Mouse (Mus musculus) hindbrain, embryonic 15.5 days (tissue): ENCODE data around the gene Eepd1. TPM values are rescaled to one million over a fixed set of nuclear protein-coding genes. Genes with fewer than 3 reads are reported as not detected.

Experiments used
- ATAC-seq: fragments of 200-750 bp; cut with Nextera tagmentation; 2 replicates; pipeline ENCODE4 v1.8.0; 2017; ENCODE audit warnings: low read depth, moderate number of reproducible peaks, moderate TSS enrichment; ENCODE audit not compliant: low FRiP score
- H3K27ac ChIP-seq: fragments of 300-500 bp; sonication (generic); replicated peaks from 2 replicates; pipeline ENCODE4 v1.5.1; 2015; ENCODE audit warnings: mild to moderate bottlenecking, inconsistent platforms
- H3K27me3 ChIP-seq: fragments of 300-500 bp; sonication (generic); 2 replicates; pipeline ENCODE4 v1.6.1; 2015; ENCODE audit warnings: control low read depth, inconsistent platforms
- H3K36me3 ChIP-seq: fragments of 300-500 bp; sonication (generic); 2 replicates; pipeline ENCODE4 v1.6.1; 2015; ENCODE audit warnings: control low read depth, inconsistent platforms
- H3K4me1 ChIP-seq: fragments of 300-500 bp; sonication (generic); replicated peaks from 2 replicates; pipeline ENCODE4 v1.6.1; 2015; ENCODE audit warnings: control low read depth, inconsistent platforms
- H3K4me2 ChIP-seq: fragments of 300-500 bp; sonication (generic); 2 replicates; pipeline ENCODE4 v1.6.1; 2015; ENCODE audit warnings: moderate library complexity, mild to moderate bottlenecking, inconsistent platforms
- H3K4me3 ChIP-seq: fragments of 300-500 bp; sonication (generic); 2 replicates; pipeline ENCODE4 v1.5.1; 2015; ENCODE audit warnings: mild to moderate bottlenecking, inconsistent platforms
- H3K9ac ChIP-seq: fragments of 300-500 bp; sonication (generic); 2 replicates; pipeline ENCODE4 v1.6.1; 2015; ENCODE audit warnings: inconsistent platforms
- H3K9me3 ChIP-seq: fragments of 300-500 bp; sonication (generic); 2 replicates; pipeline ENCODE4 v1.6.1; 2016; ENCODE audit warnings: control low read depth, inconsistent platforms
- WGBS: fragments of 180-500 bp; shearing (Covaris S2); methylation state at CpG from one replicate; pipeline ENCODE4 v1.1.7; 2015; 5-methylcytosine and 5-hydroxymethylcytosine counted together
- polyA plus RNA-seq: library from polyadenylated mRNA; unstranded; fragments of >200 nt; fragmentation: Nextera tagmentation; extraction: Ambion mirVana; gene quantifications from 2 replicates; pipeline ENCODE4 v1.2.1, GENCODE M21; 2015

The Eepd1 gene
- polyA plus RNA-seq, 1 experiment from 2014 or later: 11.0 TPM

GRCm38 (mm10) chr9:25519193-25519592, 37.8 kb downstream of the Eepd1 start:
- no peak overlapping the region for H3K4me3 ChIP-seq
- no peaks in the 10 kb centered on the region for H3K36me3 ChIP-seq
- H3K27me3 ChIP-seq: no peaks in the 10 kb centered on the region
- H3K9ac ChIP-seq: no peak overlapping the region
- H3K27ac ChIP-seq: no peak overlapping the region
- H3K9me3 ChIP-seq: no peaks in the 10 kb centered on the region
- H3K4me1 ChIP-seq: peaks cover 7% of the 10 kb centered on the region
- no peak overlapping the region for H3K4me2 ChIP-seq
- 57% methylated on average over 6 of the region's 6 CpGs for WGBS
- ATAC-seq: no peak

GRCm38 (mm10) chr9:25520826-25521225, 39.5 kb downstream of the Eepd1 start:
- WGBS: 89% methylated on average over 7 of the region's 7 CpGs
- no peaks in the 10 kb centered on the region for H3K36me3 ChIP-seq
- H3K9ac ChIP-seq: no peak overlapping the region
- no peaks in the 10 kb centered on the region for H3K27me3 ChIP-seq
- H3K4me3 ChIP-seq: no peak overlapping the region
- H3K27ac ChIP-seq: no peak overlapping the region
- H3K9me3 ChIP-seq: no peaks in the 10 kb centered on the region
- H3K4me2 ChIP-seq: no peak overlapping the region
- ATAC-seq: no peak
- H3K4me1 ChIP-seq: peaks cover 7% of the 10 kb centered on the region

DNA sequence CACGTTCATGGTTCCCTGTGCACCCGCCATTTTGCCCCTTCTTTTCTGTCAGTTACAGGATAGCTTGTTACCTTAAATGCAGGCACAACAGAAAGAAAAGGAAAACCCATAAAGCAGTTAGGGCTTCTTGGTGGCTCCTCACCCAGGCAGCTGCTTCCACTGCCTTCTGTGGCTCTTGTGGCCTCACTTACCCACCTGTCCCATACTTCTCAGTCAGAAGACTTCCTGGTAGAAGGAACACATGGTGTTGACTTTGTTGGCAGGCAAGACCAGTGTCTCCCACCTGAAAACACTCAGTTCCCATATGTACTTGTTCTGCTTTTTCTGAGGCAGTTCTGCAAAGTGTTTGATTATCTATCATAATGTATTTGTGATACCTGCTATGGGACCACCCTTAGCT, 40.5 kb downstream of the Eepd1 start:
- Histone ChIP-seq H3K4me3 (no peak overlapping the region), H3K4me2 (no peak overlapping the region), H3K9ac (no peak overlapping the region), H3K36me3 (no peaks in the 10 kb centered on the region), H3K9me3 (no peaks in the 10 kb centered on the region), H3K4me1 (peaks cover 10% of the 10 kb centered on the region), H3K27me3 (no peaks in the 10 kb centered on the region), H3K27ac (no peak overlapping the region)
- ATAC-seq: no peak
- 98% methylated on average over 2 of the region's 2 CpGs for WGBS

DNA sequence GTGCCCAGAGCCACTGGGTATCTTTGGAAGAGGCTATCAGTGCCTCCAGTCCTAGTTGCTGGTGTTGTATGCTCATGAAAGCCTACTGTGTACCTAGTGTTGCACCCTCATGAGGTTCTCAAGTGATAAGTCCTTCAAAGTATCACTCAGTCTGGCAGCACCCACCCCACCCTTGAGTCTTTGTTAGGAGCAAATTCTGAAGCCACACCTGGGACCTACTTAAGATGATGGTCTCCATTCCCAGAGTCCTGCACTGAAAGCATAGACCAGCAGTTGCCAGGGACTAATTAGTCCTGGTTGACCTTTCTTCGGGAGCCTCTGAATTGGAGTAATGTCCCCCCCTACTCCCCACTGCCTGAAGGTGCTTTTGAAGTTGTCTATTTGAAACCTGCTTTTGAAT, 45.2 kb downstream of the Eepd1 start:
- Histone ChIP-seq H3K4me2 (no peak overlapping the region), H3K27ac (no peak overlapping the region), H3K9ac (no peak overlapping the region), H3K4me3 (no peak overlapping the region), H3K27me3 (no peaks in the 10 kb centered on the region), H3K4me1 (0 out of 2 replicates have a peak, but pooled peaks cover 6% of the 10 kb centered on the region), H3K36me3 (no peaks in the 10 kb centered on the region), H3K9me3 (no peaks in the 10 kb centered on the region)
- no peak for ATAC-seq
- WGBS: 50% methylated on average over 1 of the region's 1 CpGs

GRCm38 (mm10) chr9:25526927-25527337, 45.6 kb downstream of the Eepd1 start:
- Histone ChIP-seq H3K27ac (no peak overlapping the region), H3K9ac (no peak overlapping the region), H3K9me3 (no peaks in the 10 kb centered on the region), H3K36me3 (no peaks in the 10 kb centered on the region), H3K4me3 (no peak overlapping the region), H3K27me3 (no peaks in the 10 kb centered on the region), H3K4me1 (0 out of 2 replicates have a peak, but pooled peaks cover 6% of the 10 kb centered on the region), H3K4me2 (no peak overlapping the region)
- no peak for ATAC-seq

GRCm38 (mm10) chr9:25527359-25528038, 46.2 kb downstream of the Eepd1 start:
- Histone ChIP-seq H3K4me1 (0 out of 2 replicates have a peak, but pooled peaks cover 6% of the 10 kb centered on the region), H3K4me2 (no peak overlapping the region), H3K27me3 (no peaks in the 10 kb centered on the region), H3K27ac (no peak overlapping the region), H3K4me3 (no peak overlapping the region), H3K9ac (no peak overlapping the region), H3K36me3 (no peaks in the 10 kb centered on the region), H3K9me3 (no peaks in the 10 kb centered on the region)
- WGBS: 75% methylated on average over 7 of the region's 7 CpGs
- no peak for ATAC-seq

- H3K9me3 ChIP-seq: no peaks in the 10 kb centered on the region
- no peak for ATAC-seq
- H3K4me3 ChIP-seq: no peak overlapping the region
- WGBS: 52% methylated on average over 1 of the region's 1 CpGs
- H3K4me2 ChIP-seq: no peak overlapping the region
- 0 out of 2 replicates have a peak, but pooled peaks cover 6% of the 10 kb centered on the region for H3K4me1 ChIP-seq
- H3K36me3 ChIP-seq: no peaks in the 10 kb centered on the region
- H3K27ac ChIP-seq: no peak overlapping the region
- no peaks in the 10 kb centered on the region for H3K27me3 ChIP-seq
- H3K9ac ChIP-seq: no peak overlapping the region
Observed at GRCm38 (mm10) chr9:25531627-25532026, 50.3 kb downstream of the Eepd1 start.

GRCm38 (mm10) chr9:25532105-25532504, 50.8 kb downstream of the Eepd1 start:
- no peak overlapping the region for H3K4me3 ChIP-seq
- H3K27me3 ChIP-seq: no peaks in the 10 kb centered on the region
- no peak overlapping the region for H3K9ac ChIP-seq
- no peak overlapping the region for H3K4me2 ChIP-seq
- H3K4me1 ChIP-seq: 0 out of 2 replicates have a peak, but pooled peaks cover under 1% of the 10 kb centered on the region
- 59% methylated on average over 3 of the region's 3 CpGs for whole genome bisulfite sequencing
- no peak overlapping the region for H3K27ac ChIP-seq
- no peak for ATAC-seq
- H3K36me3 ChIP-seq: no peaks in the 10 kb centered on the region
- H3K9me3 ChIP-seq: no peaks in the 10 kb centered on the region

- H3K4me2 ChIP-seq: no peak overlapping the region
- WGBS: 82% methylated on average over 3 of the region's 3 CpGs
- H3K27me3 ChIP-seq: no peaks in the 10 kb centered on the region
- no peaks in the 10 kb centered on the region for H3K36me3 ChIP-seq
- ATAC-seq: no peak
- no peak overlapping the region for H3K4me3 ChIP-seq
- H3K9ac ChIP-seq: no peak overlapping the region
- H3K4me1 ChIP-seq: no peaks in the 10 kb centered on the region
- no peaks in the 10 kb centered on the region for H3K9me3 ChIP-seq
- H3K27ac ChIP-seq: no peak overlapping the region
Observed at GRCm38 (mm10) chr9:25535487-25535886, 54.1 kb downstream of the Eepd1 start.

DNA sequence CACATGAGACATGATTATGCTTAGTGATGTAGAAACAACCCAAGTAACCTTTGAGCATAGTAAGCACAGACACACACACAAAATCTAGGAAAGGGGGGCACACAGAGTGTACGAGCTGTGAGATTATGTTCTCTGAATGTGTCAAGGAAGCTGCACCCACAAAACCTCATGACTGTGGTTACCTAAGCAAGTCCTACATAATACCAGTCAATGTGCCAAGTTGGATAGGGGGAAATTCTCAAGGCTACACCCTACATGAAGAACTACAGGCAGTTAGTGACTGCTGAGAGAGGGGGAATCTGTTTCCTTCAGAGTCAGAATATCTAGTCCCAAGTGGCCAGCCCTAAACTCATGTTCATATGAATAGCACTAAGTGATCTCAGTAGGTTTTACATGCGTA, 58.1 kb downstream of the Eepd1 start:
- no peaks in the 10 kb centered on the region for H3K4me1 ChIP-seq
- 93% methylated on average over 2 of the region's 2 CpGs for WGBS

DNA sequence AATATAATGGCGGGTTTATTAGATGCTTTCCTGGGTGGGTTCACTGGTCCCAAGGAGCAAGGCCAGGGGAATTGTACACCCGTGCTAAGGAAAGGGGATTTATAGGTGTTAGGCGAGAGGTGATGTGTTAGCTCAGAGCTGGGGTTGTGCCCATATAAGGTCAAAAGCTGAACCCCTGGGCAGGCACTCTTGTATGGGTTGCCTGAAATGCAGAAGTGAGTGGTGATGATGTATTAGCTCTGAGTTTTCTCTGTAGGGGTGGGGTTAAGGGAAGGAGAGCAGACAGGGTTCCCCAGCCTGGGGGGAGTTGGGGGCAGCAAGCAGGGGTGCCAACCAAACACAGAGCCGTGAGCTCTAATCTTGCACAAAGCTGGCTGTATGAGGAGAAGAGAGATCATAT, 60.0 kb downstream of the Eepd1 start:
- Histone ChIP-seq H3K9me3 (no peaks in the 10 kb centered on the region), H3K27me3 (no peaks in the 10 kb centered on the region), H3K9ac (no peak overlapping the region), H3K4me2 (no peak overlapping the region), H3K4me1 (no peaks in the 10 kb centered on the region), H3K36me3 (no peaks in the 10 kb centered on the region), H3K27ac (no peak overlapping the region), H3K4me3 (no peak overlapping the region)
- ATAC-seq: no peak
- WGBS: 93% methylated on average over 4 of the region's 4 CpGs

More for the DNA sequence above, 58.1 kb downstream of the Eepd1 start:
- no peak overlapping the region for H3K4me3 ChIP-seq
- H3K27me3 ChIP-seq: no peaks in the 10 kb centered on the region
- no peak overlapping the region for H3K9ac ChIP-seq
- H3K4me2 ChIP-seq: no peak overlapping the region
- ATAC-seq: no peak
- H3K9me3 ChIP-seq: no peaks in the 10 kb centered on the region
- H3K27ac ChIP-seq: no peak overlapping the region
- H3K36me3 ChIP-seq: no peaks in the 10 kb centered on the region

- no peaks in the 10 kb centered on the region for H3K9me3 ChIP-seq
- H3K27me3 ChIP-seq: no peaks in the 10 kb centered on the region
- no peak overlapping the region for H3K4me3 ChIP-seq
- no peak overlapping the region for H3K27ac ChIP-seq
- no peak overlapping the region for H3K9ac ChIP-seq
- H3K4me1 ChIP-seq: no peaks in the 10 kb centered on the region
- 92% methylated on average over 2 of the region's 2 CpGs for WGBS
- no peak overlapping the region for H3K4me2 ChIP-seq
- ATAC-seq: no peak
- no peaks in the 10 kb centered on the region for H3K36me3 ChIP-seq
Observed at GRCm38 (mm10) chr9:25545212-25545611, 63.9 kb downstream of the Eepd1 start.
